Mouse (Mus musculus): Measurements from ENCODE around the gene Cetn3. TPM values are rescaled to one million over a fixed set of nuclear protein-coding genes. Genes with fewer than 3 reads are reported as not detected.

Cetn3 gene
- polyA plus RNA-seq (2017; shearing (Covaris generic)) = 100 to 1,000 TPM; 181 to 205 TPM

GRCm38 (mm10) chr13:81782971-81783404, at the start of gene Cetn3:
Cetn3 (plus strand) TSS chr13:81783077.

Other genes starting within 250 kb of the Cetn3 start
- 1 to 10 TPM in 1 of 2 experiments, not detected in 1; 1.8 TPM for gene Adgrv1, start 149.9 kb upstream of the Cetn3 start, polyA plus RNA-seq (2017; shearing (Covaris generic))
- 10 to 100 TPM; 11.4 to 17.6 TPM for gene Lysmd3, start 125.4 kb upstream of the Cetn3 start, polyA plus RNA-seq (2017; shearing (Covaris generic))
- gene Polr3g, start 72.1 kb upstream of the Cetn3 start, polyA plus RNA-seq (2017; shearing (Covaris generic)) = 10 to 100 TPM in 1 of 2 experiments, 1 to 10 TPM in 1; 9.3 to 15.9 TPM
- 10 to 100 TPM; 13.0 to 15.7 TPM for gene Mblac2, start 71.7 kb upstream of the Cetn3 start, polyA plus RNA-seq (2017; shearing (Covaris generic))